Mouse (Mus musculus) forebrain, embryonic 16.5 days (tissue): ENCODE results near the gene Hip1r. TPM values are rescaled to one million over a fixed set of nuclear protein-coding genes. Genes with fewer than 3 reads are reported as not detected.

Source experiments
- ATAC-seq: fragments of 200-750 bp; cut with Nextera tagmentation; 2 replicates; pipeline ENCODE4 v1.8.0; 2017; ENCODE audit warnings: mild to moderate bottlenecking, moderate library complexity
- H3K27ac ChIP-seq: fragments of 300-500 bp; sonication (generic); 2 replicates; pipeline ENCODE4 v1.5.1; 2014; ENCODE audit warnings: low read length, control low read depth
- H3K27me3 ChIP-seq: fragments of 300-500 bp; sonication (generic); replicated peaks from 2 replicates; pipeline ENCODE4 v1.6.1; 2014; ENCODE audit warnings: low read length; ENCODE audit not compliant: control insufficient read depth, insufficient read depth
- H3K36me3 ChIP-seq: fragments of 300-500 bp; sonication (generic); 2 replicates; pipeline ENCODE4 v1.6.1; 2014; ENCODE audit not compliant: control insufficient read depth, insufficient read depth
- H3K4me1 ChIP-seq: fragments of 300-500 bp; sonication (generic); replicated peaks from 2 replicates; pipeline ENCODE4 v1.6.1; 2014; ENCODE audit warnings: low read length; ENCODE audit not compliant: control insufficient read depth, insufficient read depth
- H3K4me2 ChIP-seq: fragments of 300-500 bp; sonication (generic); 2 replicates; pipeline ENCODE4 v1.6.1; 2014; ENCODE audit warnings: mild to moderate bottlenecking, low read length, control low read depth
- H3K4me3 ChIP-seq: fragments of 300-500 bp; sonication (generic); replicated peaks from 2 replicates; pipeline ENCODE4 v1.5.1; 2014; ENCODE audit warnings: mild to moderate bottlenecking, low read length, control low read depth
- H3K9ac ChIP-seq: fragments of 300-500 bp; sonication (generic); replicated peaks from 2 replicates; pipeline ENCODE4 v1.6.1; 2014; ENCODE audit warnings: low read depth, low read length, control low read depth
- H3K9me3 ChIP-seq: fragments of 300-500 bp; sonication (generic); 2 replicates; pipeline ENCODE4 v1.6.1; 2016; ENCODE audit warnings: low read length; ENCODE audit not compliant: control insufficient read depth
- WGBS: fragments of 180-500 bp; shearing (Covaris S2); extraction: QIAGEN DNeasy Blood & Tissue Kit; methylation state at CpG from one replicate; pipeline ENCODE4 v1.1.7; 2014; 5-methylcytosine and 5-hydroxymethylcytosine counted together
- polyA plus RNA-seq: library from polyadenylated mRNA; unstranded; fragments of >200 nt; fragmentation: Nextera tagmentation; extraction: Ambion mirVana; gene quantifications from 2 replicates; pipeline ENCODE4 v1.2.1, GENCODE M21; 2015

The Hip1r gene
- polyA plus RNA-seq, 1 experiment from 2014 or later, result 35.7 TPM

DNA sequence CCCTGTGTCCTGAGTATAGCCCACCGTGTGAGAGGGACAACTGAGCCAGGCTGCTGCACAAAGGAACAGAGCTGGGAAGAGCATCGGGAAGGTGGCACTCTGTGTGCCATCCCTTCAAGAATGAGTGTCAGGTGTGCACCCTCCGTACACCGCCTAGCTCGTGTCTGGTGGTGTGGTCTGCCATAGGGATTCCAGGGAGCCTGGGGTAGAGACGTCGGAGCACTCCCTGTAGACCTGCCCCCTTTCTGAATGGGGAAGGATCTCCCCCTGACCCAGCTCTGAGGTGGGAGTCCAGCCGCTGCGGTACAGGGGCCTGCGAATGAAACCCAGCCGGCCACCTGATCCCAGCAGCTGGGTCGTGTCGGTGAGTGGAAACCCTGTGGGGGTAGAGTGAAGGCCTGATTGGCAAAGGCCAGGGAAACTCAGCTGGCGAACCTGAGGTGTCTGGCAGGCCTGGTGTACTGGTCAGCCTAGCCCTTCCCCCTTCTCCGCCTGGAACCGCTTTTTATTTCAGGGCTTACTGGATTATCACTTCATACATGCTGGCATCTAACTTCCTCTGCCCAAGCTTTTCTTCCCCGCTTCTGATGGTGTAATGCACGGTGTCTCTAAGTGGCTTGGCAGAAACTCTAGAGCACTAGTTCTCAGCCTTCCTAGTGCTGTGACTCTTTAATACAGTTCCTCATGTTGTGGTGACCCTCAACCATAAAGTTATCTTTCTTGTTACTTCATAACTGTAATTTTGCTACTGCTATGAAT lies 6.0 kb downstream of the Hip1r start:
- WGBS, result 79% methylated on average over 18 of the region's 18 CpGs
- H3K4me3 ChIP-seq, result no peak overlapping the region
- no peak overlapping the region for H3K27ac ChIP-seq
- ATAC-seq, result no peak
- peaks cover 18% of the 10 kb centered on the region for H3K4me1 ChIP-seq
- no peak overlapping the region for H3K9ac ChIP-seq
- H3K4me2 ChIP-seq, result no peak overlapping the region
- no peaks in the 10 kb centered on the region for H3K9me3 ChIP-seq
- no peaks in the 10 kb centered on the region for H3K36me3 ChIP-seq
- H3K27me3 ChIP-seq, result no peaks in the 10 kb centered on the region

DNA sequence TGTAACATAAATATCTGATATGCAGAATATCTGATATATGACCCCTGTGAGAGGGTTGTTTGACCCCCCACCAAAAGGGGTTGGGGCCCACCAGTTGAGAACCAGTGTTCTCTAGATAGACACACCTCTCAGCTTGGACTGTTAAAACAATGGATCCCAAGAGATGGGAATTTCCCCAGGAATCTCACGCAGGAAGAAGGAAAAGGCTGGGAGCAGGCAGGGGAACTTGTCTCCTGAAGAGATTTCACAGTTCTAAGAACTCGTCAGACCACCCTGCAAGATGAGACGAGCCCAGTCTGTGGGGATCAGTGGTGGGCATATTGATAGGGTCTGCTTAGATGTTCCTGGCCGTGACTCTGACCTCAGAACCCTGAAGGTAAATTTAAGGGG lies 6.5 kb downstream of the Hip1r start:
- no peaks in the 10 kb centered on the region for H3K27me3 ChIP-seq
- no peak for ATAC-seq
- H3K4me1 ChIP-seq, result peaks cover 12% of the 10 kb centered on the region
- no peak overlapping the region for H3K27ac ChIP-seq
- 71% methylated on average over 4 of the region's 4 CpGs for WGBS
- H3K4me3 ChIP-seq, result no peak overlapping the region
- no peaks in the 10 kb centered on the region for H3K36me3 ChIP-seq
- H3K4me2 ChIP-seq, result no peak overlapping the region
- H3K9me3 ChIP-seq, result no peaks in the 10 kb centered on the region
- H3K9ac ChIP-seq, result no peak overlapping the region

DNA sequence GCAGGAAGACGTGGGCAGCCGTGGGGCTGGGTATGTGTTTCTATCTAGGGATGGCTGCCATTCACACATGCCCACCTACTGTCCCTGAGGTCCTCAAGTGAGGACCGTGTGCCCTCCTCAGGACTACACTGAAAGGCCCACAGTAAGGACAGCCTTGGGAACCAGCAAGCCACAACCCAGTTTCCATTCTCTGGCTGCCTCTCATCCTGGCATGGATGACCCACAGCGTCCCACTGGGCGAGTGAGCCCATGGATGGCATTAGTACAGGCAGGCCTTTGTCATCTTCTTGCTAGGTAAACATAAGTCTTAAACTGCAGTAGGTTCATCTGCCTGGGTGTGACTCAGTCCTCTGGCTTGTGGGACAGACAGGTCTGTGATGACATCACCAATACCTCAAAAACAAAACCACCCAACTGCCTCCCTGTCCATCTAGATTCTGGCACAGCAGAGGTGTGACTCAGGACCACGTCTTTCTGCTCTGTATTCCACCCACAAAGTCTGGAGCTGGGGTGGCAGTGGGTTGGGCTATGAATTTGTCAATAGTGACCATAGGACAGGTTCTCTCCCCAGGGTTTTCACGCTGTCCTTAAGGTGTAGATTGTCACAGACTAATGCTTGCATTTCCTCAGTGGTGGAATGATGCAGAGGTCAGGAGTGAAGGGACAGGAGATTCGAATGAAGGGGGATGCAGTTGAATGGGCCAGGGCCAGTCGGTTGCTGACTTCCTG lies 7.3 kb downstream of the Hip1r start:
- H3K4me2 ChIP-seq, result no peak overlapping the region
- ATAC-seq, result no peak
- no peaks in the 10 kb centered on the region for H3K9me3 ChIP-seq
- H3K36me3 ChIP-seq, result no peaks in the 10 kb centered on the region
- no peak overlapping the region for H3K4me3 ChIP-seq
- H3K9ac ChIP-seq, result no peak overlapping the region
- WGBS, result 81% methylated on average over 9 of the region's 9 CpGs
- no peaks in the 10 kb centered on the region for H3K27me3 ChIP-seq
- H3K27ac ChIP-seq, result no peak overlapping the region
- peaks cover 5% of the 10 kb centered on the region; the same call in 1 of the 2 replicates for H3K4me1 ChIP-seq

DNA sequence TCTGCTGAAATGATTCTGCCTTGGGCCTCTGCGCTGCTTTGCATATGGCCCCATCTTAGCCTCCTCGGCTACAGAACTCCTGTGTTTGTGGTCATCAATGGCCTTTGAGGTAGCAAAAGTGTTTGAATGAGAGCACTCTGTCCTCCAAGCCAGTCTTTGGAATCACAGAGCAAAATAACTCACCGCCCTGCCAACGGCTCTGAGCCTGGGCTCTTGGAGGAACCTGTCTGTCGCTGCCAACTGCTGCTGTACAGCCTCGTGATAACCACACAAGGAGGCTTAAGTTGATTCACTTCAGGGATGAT lies 7.8 kb downstream of the Hip1r start:
- Histone ChIP-seq H3K27me3 (no peaks in the 10 kb centered on the region), H3K9ac (no peak overlapping the region), H3K27ac (no peak overlapping the region), H3K36me3 (no peaks in the 10 kb centered on the region), H3K9me3 (no peaks in the 10 kb centered on the region), H3K4me2 (no peak overlapping the region), H3K4me1 (0 out of 2 replicates have a peak, but pooled peaks cover 3% of the 10 kb centered on the region), H3K4me3 (no peak overlapping the region)
- 73% methylated on average over 6 of the region's 6 CpGs for WGBS
- no peak for ATAC-seq

DNA sequence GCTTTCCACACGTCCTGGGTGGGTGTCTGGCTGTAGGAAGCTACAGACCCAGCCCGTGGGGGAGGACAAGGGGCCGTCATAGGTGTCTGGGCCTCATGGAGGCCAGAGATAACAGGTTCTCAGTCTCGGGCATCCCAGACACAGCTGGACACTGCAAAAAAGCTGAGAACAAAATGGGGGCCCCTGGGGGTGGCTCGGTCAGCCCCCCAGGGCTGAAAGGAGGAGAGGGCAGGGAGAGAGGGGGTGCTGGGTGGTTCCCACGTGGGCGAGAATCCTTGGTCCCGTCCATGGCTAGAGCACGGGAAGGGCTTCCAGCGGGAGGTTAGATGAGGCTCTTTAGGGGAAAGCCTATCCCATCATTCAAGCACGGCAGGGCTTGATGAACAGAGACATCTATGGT lies 9.4 kb downstream of the Hip1r start:
- no peak overlapping the region for H3K9ac ChIP-seq
- H3K27me3 ChIP-seq, result no peaks in the 10 kb centered on the region
- ATAC-seq, result no peak
- H3K4me3 ChIP-seq, result no peak overlapping the region
- no peaks in the 10 kb centered on the region for H3K9me3 ChIP-seq
- 86% methylated on average over 11 of the region's 11 CpGs for WGBS
- H3K36me3 ChIP-seq, result no peaks in the 10 kb centered on the region
- no peak overlapping the region for H3K27ac ChIP-seq
- H3K4me1 ChIP-seq, result 0 out of 2 replicates have a peak, but pooled peaks cover 3% of the 10 kb centered on the region
- H3K4me2 ChIP-seq, result no peak overlapping the region

DNA sequence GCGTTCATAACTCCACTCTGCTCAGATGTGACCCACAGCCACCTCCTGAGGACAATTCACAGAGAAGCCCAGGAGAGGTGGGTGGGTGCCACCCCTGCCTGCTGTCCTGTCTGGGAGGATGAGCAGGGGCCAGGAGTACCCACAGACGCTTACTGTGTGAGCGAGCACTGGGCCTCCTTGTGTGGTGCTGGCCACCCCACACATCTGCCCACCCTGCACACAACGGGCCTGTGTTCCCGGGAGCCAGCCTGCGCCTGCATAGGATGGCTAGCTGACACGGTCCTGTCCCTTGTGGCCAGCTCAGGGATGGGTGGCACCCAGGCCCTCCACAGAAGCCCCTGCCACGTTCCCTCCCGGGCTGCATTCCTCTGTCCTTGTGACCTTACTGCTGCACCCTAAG lies 12.0 kb downstream of the Hip1r start:
- Histone ChIP-seq H3K9me3 (no peaks in the 10 kb centered on the region), H3K9ac (no peak overlapping the region), H3K4me3 (no peak overlapping the region), H3K4me2 (no peak overlapping the region), H3K27me3 (no peaks in the 10 kb centered on the region), H3K36me3 (no peaks in the 10 kb centered on the region), H3K27ac (no peak overlapping the region), H3K4me1 (0 out of 2 replicates have a peak, but pooled peaks cover 3% of the 10 kb centered on the region)
- no peak for ATAC-seq
- WGBS, result 75% methylated on average over 9 of the region's 9 CpGs

DNA sequence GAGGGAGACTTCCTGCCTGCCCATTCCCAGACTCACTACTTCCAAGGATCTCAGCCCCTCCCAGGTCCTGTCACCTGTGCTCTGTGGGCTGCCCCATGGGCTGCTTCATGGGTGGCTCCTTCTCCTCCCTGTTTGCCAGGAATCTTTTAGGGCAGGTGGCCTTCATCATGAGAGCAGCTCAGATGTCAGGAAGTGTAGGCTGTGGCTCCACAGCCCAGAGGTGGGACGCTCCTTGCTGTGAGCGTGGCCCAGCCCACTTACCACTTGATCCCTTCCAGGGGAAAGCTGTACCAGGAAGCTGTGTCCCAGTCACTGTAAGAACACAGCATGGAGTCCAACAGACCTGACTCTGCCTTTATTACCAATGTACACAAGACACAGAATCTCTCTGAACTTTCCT lies 13.5 kb downstream of the Hip1r start:
- H3K4me3 ChIP-seq, result no peak overlapping the region
- H3K27me3 ChIP-seq, result no peaks in the 10 kb centered on the region
- H3K36me3 ChIP-seq, result no peaks in the 10 kb centered on the region
- H3K9ac ChIP-seq, result no peak overlapping the region
- H3K4me2 ChIP-seq, result no peak overlapping the region
- no peak for ATAC-seq
- H3K4me1 ChIP-seq, result no peaks in the 10 kb centered on the region
- no peak overlapping the region for H3K27ac ChIP-seq
- no peaks in the 10 kb centered on the region for H3K9me3 ChIP-seq
- 100% methylated on average over 2 of the region's 2 CpGs for WGBS

DNA sequence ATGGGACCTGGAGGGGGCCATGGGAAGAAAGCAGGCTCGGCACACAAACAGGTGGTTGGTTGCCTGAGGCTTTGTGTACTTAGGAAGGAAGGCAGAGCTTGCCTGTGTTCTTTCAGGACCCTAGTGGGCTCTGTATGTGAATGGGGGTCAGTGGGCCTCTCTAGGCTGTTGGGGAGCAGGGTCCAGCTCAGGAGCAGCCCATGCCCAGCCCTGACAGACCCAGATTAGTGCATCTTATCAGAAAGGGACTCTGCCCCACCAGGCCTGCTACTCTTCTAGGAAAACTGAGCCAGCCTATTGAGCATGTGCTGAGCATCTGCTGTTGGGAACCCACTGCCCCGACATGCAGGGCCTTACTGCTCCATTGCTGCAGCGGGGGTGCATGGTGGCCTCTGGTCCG lies 14.1 kb downstream of the Hip1r start:
- WGBS, result 79% methylated on average over 4 of the region's 4 CpGs
- Histone ChIP-seq H3K9ac (no peak overlapping the region), H3K4me3 (no peak overlapping the region), H3K27ac (no peak overlapping the region), H3K4me2 (no peak overlapping the region), H3K9me3 (no peaks in the 10 kb centered on the region), H3K36me3 (no peaks in the 10 kb centered on the region), H3K4me1 (peaks cover 4% of the 10 kb centered on the region), H3K27me3 (no peaks in the 10 kb centered on the region)
- ATAC-seq, result no peak

DNA sequence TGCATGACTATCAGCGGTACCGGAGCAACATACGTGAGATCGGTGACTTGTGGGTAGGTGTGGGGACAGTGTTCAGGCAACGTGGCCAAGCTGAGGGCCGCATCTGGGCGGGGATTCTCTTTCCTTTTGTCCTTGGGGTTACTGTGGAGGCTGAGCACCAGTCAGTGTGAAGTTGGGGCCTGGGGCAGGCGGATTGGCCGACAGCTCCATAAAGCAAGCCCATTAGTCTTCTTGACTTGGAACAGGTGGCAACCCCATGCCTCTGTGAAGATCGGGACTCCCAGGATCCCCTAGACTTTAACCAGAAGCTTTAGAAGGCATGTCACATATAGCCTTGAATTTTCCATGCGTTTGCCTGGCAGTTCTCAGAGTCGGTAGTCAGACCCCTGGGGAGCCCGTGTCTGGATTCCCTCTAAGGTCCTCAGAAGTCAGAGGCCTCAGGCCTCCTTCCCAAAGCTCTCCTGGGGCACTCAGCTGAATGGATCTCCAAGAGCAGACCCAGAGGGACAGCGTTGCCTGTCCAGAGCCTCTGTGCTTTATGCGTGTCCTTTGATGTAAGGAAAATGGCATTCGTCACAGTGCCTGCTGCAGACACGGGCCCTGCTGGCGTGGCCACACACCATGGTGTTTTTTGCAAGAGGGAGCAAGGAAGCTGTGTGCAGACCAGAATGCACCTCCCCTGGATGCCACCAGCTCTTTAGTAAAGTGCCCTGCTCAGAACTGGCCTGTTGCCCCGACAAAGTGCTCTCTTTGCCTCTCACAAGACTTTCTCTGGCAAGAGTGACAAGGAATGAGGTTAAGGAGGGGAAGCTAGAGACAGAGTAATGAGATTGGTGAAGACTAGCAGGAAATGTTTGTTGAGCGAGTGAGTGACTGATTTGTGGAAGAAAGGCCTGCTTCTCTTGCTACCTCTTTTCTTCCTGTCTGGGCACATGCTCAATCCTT lies 16.8 kb downstream of the Hip1r start:
- no peak overlapping the region for H3K27ac ChIP-seq
- H3K4me3 ChIP-seq, result no peak overlapping the region
- H3K27me3 ChIP-seq, result no peaks in the 10 kb centered on the region
- WGBS, result 83% methylated on average over 20 of the region's 20 CpGs
- H3K4me1 ChIP-seq, result peaks cover 9% of the 10 kb centered on the region
- H3K4me2 ChIP-seq, result no peak overlapping the region
- ATAC-seq, result no peak
- no peak overlapping the region for H3K9ac ChIP-seq
- H3K9me3 ChIP-seq, result no peaks in the 10 kb centered on the region
- H3K36me3 ChIP-seq, result no peaks in the 10 kb centered on the region
